Mouse (Mus musculus) lung, adult 2 months (tissue): Measurements from ENCODE around the gene Mllt10.

Source experiments
- CTCF ChIP-seq: fragments of 200-500 bp; IDR thresholded peaks from 2 replicates; pipeline ENCODE4 v1.5.1; 2011; ENCODE audit warnings: mild to moderate bottlenecking, low read length, control low read depth; ENCODE audit not compliant: insufficient read depth
- POLR2A ChIP-seq: fragments of 200-500 bp; IDR thresholded peaks from 2 replicates; pipeline ENCODE4 v1.6.1; 2011; ENCODE audit warnings: low read depth, mild to moderate bottlenecking, control low read depth, low read length, borderline replicate concordance; ENCODE audit errors: extremely low read depth

- TF ChIP-seq CTCF (no peak), POLR2A (no peak)
Observed at GRCm38 (mm10) chr2:18031271-18031821, 23.7 kb upstream of the Mllt10 start.
